Mouse (Mus musculus): ENCODE measurements at regions not wholly inside any gene's neighbourhood (a gene's known extent, or its start where the extent isn't known, plus 50 kb on each side); places are given as distances from the start of the nearest gene placed in this dataset.

- H3K4me1 ChIP-seq (ENCODE audit: control insufficient read depth, insufficient read depth, low read length), result no peaks in the 10 kb centered on the region
- no peak for TF ChIP-seq POLR2A (IDR thresholded peaks at IDR 0.05; ENCODE audit: borderline replicate concordance, extremely low read depth, low read depth, low read length)
- TF ChIP-seq CTCF (IDR thresholded peaks at IDR 0.05; ENCODE audit: insufficient read depth, low read length), result no peak
- 91% methylated on average over 3 of the region's 3 CpGs for WGBS
- DNase-seq, result no peak
- no peak overlapping the region for H3K4me3 ChIP-seq (replicated peaks; ENCODE audit: extremely low read depth, low read depth, low read length)
Observed at GRCm38 (mm10) chr13:43887284-43887683, 102.7 kb downstream of the Cd83 start.

- TF ChIP-seq POLR2A (IDR thresholded peaks at IDR 0.05; ENCODE audit: borderline replicate concordance, extremely low read depth, low read depth, low read length) (no peak), CTCF (IDR thresholded peaks at IDR 0.05; ENCODE audit: insufficient read depth, low read length) (no peak)
- no peak for DNase-seq
Observed at GRCm38 (mm10) chr13:43891928-43892327, 107.4 kb downstream of the Cd83 start.

DNA sequence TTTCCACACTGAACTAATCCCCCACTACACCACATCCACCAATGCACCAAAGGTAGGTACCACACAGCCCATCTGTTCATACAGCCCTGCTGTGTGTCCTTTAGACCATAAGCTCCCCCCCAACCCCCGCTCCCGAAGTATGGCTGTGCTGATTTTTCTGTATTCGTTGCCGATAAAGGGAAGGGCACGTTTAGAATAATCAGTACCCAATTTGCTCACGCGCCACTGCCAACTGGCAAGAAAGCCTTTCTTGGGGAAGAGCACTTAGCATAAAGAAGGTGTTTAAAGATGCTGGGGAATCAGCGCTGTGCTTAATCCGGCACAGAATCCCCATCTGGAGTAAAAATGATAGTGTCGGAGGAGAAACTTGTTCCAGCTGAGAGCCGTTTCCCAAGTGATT is 111.4 kb downstream of the Cd83 start:
- no peak overlapping the region for H3K4me3 ChIP-seq (replicated peaks; ENCODE audit: extremely low read depth, low read depth, low read length)
- 85% methylated on average over 11 of the region's 11 CpGs for WGBS
- no peak for TF ChIP-seq POLR2A (IDR thresholded peaks at IDR 0.05; ENCODE audit: borderline replicate concordance, extremely low read depth, low read depth, low read length)
- no peak for DNase-seq
- H3K4me1 ChIP-seq (ENCODE audit: control insufficient read depth, insufficient read depth, low read length), result no peaks in the 10 kb centered on the region

More at GRCm38 (mm10) chr13:43891928-43892327, 107.4 kb downstream of the Cd83 start:
- Histone ChIP-seq H3K4me3 (replicated peaks; ENCODE audit: extremely low read depth, low read depth, low read length) (no peak overlapping the region), H3K4me1 (ENCODE audit: control insufficient read depth, insufficient read depth, low read length) (no peaks in the 10 kb centered on the region)
- WGBS, result 89% methylated on average over 3 of the region's 3 CpGs

DNA sequence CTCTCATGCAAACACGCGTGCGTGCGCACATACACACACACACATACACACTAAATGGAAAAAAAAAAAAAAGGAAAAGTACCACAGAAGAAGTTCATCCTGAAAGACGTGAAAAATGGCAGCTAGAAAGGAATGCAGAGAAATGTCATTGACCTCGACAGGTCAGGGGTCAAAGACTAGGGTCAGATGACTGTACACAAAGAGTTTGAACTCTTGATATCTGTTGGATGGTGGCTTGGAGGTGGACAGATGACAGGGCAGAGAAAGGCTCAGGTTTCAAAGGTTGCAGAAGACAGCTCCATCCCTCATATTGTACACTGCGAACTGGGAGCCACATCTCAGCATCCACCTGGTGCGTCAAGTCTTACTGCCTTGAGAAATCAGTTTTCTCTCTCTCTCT is 112.5 kb downstream of the Cd83 start:
- WGBS, result 93% methylated on average over 8 of the region's 8 CpGs
- Histone ChIP-seq H3K4me1 (ENCODE audit: control insufficient read depth, insufficient read depth, low read length) (no peaks in the 10 kb centered on the region), H3K4me3 (replicated peaks; ENCODE audit: extremely low read depth, low read depth, low read length) (no peak overlapping the region)
- DNase-seq, result no peak
- no peak for TF ChIP-seq CTCF (IDR thresholded peaks at IDR 0.05; ENCODE audit: insufficient read depth, low read length)
- no peak for TF ChIP-seq POLR2A (IDR thresholded peaks at IDR 0.05; ENCODE audit: borderline replicate concordance, extremely low read depth, low read depth, low read length)

DNA sequence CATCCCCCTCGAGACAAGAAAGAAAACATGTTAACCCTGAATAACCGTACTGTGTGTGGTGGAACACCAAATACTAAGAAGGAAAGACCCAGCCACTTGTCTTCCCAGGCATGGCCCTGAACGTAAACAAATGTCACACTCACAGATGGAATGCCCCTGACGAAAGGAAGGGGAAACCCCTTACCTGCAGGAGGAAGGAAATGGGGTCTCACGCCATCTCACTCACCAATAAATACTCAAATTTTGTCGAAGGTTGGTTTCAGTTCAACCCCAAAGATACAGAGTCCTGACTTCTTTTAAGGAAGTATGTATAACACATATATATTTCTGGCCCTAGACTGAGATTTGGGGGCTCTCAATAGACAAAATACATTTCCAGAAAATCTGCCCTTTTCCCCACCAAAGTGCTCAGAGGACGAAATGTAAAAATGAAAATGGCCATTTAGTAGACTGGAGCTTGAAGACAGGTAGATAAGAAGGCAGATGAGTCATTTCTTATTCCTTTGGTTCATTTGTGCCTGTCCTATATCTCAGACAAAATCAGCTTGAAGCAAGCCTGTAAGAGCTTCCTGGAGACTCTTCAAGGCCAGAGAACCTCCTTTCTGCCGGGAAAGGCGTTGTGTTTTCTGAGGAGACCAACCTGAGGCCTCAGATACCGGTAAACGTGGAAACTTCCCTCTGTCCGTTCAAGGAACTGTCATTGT is 114.1 kb downstream of the Cd83 start:
- Histone ChIP-seq H3K4me1 (ENCODE audit: control insufficient read depth, insufficient read depth, low read length) (no peaks in the 10 kb centered on the region), H3K4me3 (replicated peaks; ENCODE audit: extremely low read depth, low read depth, low read length) (no peak overlapping the region)
- TF ChIP-seq POLR2A (IDR thresholded peaks at IDR 0.05; ENCODE audit: borderline replicate concordance, extremely low read depth, low read depth, low read length) (no peak), CTCF (IDR thresholded peaks at IDR 0.05; ENCODE audit: insufficient read depth, low read length) (no peak)
- WGBS, result 62% methylated on average over 12 of the region's 12 CpGs
- DNase-seq, result no peak

DNA sequence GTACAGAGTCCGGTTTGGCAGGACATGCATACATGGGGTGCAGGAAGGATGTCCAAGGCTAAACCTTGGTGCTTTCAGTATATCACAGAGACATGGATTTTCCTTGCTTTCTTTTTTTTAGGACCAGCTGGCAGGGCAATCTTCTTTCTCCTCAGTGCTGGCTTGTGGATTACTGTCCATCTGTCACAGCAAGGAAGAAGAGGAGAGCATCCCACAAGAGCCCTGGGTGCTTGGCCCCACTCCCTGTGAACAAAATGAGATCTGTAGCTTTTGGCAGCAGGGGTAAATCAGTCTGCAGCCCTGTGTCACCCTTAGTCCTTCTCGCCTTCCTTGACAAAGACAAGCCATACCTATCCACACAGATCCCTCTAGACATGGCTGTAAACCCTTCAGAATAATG is 115.5 kb downstream of the Cd83 start:
- WGBS, result 84% methylated on average over 2 of the region's 2 CpGs
- DNase-seq, result no peak
- Histone ChIP-seq H3K4me3 (replicated peaks; ENCODE audit: extremely low read depth, low read depth, low read length) (no peak overlapping the region), H3K4me1 (ENCODE audit: control insufficient read depth, insufficient read depth, low read length) (no peaks in the 10 kb centered on the region)
- TF ChIP-seq POLR2A (IDR thresholded peaks at IDR 0.05; ENCODE audit: borderline replicate concordance, extremely low read depth, low read depth, low read length), result no peak
- TF ChIP-seq CTCF (IDR thresholded peaks at IDR 0.05; ENCODE audit: insufficient read depth, low read length), result no peak

- WGBS, result 50% methylated on average over 7 of the region's 7 CpGs
- TF ChIP-seq POLR2A (IDR thresholded peaks at IDR 0.05; ENCODE audit: borderline replicate concordance, extremely low read depth, low read depth, low read length) (no peak), CTCF (IDR thresholded peaks at IDR 0.05; ENCODE audit: insufficient read depth, low read length) (no peak)
- no peak for DNase-seq
- Histone ChIP-seq H3K4me1 (ENCODE audit: control insufficient read depth, insufficient read depth, low read length) (no peaks in the 10 kb centered on the region), H3K4me3 (replicated peaks; ENCODE audit: extremely low read depth, low read depth, low read length) (no peak overlapping the region)
Observed at GRCm38 (mm10) chr13:43900758-43901157, 116.2 kb downstream of the Cd83 start.

DNA sequence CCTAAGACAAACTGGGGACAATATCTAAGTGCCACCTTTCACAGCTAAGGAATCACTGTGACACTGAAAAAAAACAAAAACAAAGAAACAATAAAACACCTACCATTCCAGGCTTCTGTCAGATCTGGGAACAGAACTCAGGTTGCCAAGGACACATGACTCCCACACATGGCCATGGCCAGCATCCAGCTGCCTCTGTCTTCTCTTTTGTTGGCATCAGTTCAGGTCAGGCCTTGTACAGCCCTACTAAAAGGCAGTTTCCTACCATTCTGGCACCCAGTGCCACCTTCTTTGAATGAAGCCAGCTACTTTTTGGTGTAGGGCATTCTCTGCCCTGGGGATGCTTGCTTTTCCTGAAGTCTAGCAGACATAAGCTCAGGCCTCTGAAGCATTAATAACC is 118.8 kb downstream of the Cd83 start:
- TF ChIP-seq POLR2A (IDR thresholded peaks at IDR 0.05; ENCODE audit: borderline replicate concordance, extremely low read depth, low read depth, low read length), result no peak
- no peak for TF ChIP-seq CTCF (IDR thresholded peaks at IDR 0.05; ENCODE audit: insufficient read depth, low read length)
- Histone ChIP-seq H3K4me1 (ENCODE audit: control insufficient read depth, insufficient read depth, low read length) (peaks cover 3% of the 10 kb centered on the region; the same call in 1 of the 2 replicates), H3K4me3 (replicated peaks; ENCODE audit: extremely low read depth, low read depth, low read length) (no peak overlapping the region)
- DNase-seq, result no peak

DNA sequence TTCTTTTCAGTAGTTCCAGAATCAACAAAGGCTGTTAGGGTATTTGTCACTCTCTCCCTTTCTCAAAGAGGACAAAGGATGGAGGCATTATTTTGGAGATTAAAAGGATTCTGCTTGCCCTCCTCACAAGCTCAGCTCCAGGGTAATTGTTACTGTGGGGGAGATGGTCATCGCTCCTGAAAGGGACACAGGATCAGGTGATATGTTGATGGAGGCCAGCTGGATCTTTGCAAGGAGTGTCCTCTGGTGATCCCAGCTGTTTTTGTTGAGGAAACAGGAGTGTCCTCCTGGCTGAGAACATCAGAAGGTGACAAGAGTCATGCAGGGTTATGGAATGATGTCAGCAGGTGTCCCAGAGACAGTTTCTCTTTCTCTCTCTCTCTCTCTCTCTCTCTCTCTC is 119.7 kb downstream of the Cd83 start:
- no peak for DNase-seq
- Histone ChIP-seq H3K4me3 (replicated peaks; ENCODE audit: extremely low read depth, low read depth, low read length) (no peak overlapping the region), H3K4me1 (ENCODE audit: control insufficient read depth, insufficient read depth, low read length) (peaks cover 3% of the 10 kb centered on the region; the same call in 1 of the 2 replicates)
- no peak for TF ChIP-seq CTCF (IDR thresholded peaks at IDR 0.05; ENCODE audit: insufficient read depth, low read length)
- TF ChIP-seq POLR2A (IDR thresholded peaks at IDR 0.05; ENCODE audit: borderline replicate concordance, extremely low read depth, low read depth, low read length), result no peak
- 62% methylated on average over 1 of the region's 1 CpGs for WGBS

- Histone ChIP-seq H3K4me3 (replicated peaks; ENCODE audit: extremely low read depth, low read depth, low read length) (no peak overlapping the region), H3K4me1 (ENCODE audit: control insufficient read depth, insufficient read depth, low read length) (peaks cover 3% of the 10 kb centered on the region; the same call in 1 of the 2 replicates)
- no peak for DNase-seq
- TF ChIP-seq POLR2A (IDR thresholded peaks at IDR 0.05; ENCODE audit: borderline replicate concordance, extremely low read depth, low read depth, low read length) (no peak), CTCF (IDR thresholded peaks at IDR 0.05; ENCODE audit: insufficient read depth, low read length) (no peak)
- WGBS, result 81% methylated on average over 7 of the region's 7 CpGs
Observed at GRCm38 (mm10) chr13:43906241-43906640, 121.7 kb downstream of the Cd83 start.

Data from lung, adult 2 months (tissue).